Mouse (Mus musculus): ENCODE results near the gene 9530053A07Rik.

9530053A07Rik gene

DNA sequence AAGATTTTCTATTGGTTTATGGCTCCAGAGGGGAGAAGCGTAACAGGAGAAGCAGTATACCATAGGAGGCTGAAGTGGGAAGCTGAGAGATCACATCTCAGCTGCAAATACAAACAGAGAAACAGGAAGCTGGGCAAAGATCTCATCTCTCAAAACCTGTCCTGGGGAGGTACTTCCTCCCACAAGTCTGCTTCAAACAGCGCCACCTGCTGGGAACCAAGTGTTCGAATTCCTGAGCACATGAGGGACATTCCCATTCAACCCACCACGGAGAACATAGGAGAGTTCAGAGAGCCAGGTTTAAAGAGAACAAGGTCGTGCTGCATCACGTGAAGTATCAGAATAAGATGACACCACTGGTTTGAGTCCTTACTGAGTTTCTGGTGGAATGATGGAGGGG lies 36.1 kb downstream of the 9530053A07Rik start:
- in situ Hi-C loops (cut with MboI; ENCODE audit: low pct_unique_long_range_greater_than_20kb in 1 of 2, low sequenced_read_pairs in 2 of 2, unreplicated experiment in 1 of 2) = loop anchor here in 1 of 2 experiments (10.0 kb wide), 1 partner anchor 111 kb away; the partner anchor contains the start of gene Psmc4

DNA sequence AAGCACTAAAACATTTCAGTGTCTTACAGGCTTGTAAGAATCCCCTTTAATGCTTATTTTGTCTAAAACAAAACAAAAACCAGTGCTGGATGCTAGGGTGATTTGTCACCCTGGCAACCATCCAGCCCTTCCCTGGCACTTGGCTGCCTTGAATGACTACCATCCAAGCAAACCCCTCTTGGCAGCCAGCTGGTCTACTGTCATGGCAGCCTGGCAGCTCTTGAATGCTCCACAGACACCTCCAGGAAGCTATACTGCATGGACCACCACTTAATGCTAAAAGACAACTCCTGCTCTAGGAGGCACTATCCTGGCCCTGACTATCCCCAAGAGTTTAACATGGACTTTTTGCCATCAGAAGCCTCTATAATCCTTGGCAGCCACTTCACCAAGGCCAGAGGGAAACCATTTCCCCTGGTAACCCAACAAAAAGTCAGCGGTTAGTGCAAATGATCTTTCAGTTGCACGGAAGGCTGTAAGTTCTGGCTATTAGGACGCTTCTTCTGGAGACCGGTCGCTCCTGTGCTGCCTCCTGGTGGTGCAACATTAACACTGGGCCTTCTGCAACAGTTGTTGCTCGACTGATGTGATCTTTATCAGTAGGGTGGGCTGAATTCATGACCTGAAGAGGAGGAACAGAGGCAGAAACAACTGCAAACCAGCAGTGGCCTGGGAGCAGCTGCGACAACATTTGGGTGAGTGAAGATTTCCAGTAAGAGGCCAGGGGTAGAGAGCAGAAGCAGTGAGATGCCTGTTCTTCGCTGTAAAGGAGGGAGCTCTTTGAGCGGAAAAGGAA lies 39.3 kb downstream of the 9530053A07Rik start:
- in situ Hi-C loops (cut with MboI; ENCODE audit: low pct_unique_long_range_greater_than_20kb in 1 of 2, low sequenced_read_pairs in 2 of 2, unreplicated experiment in 1 of 2) = loop anchor here in 1 of 2 experiments (10.0 kb wide), 1 partner anchor 114 kb away; the partner anchor contains the start of gene Psmc4

DNA sequence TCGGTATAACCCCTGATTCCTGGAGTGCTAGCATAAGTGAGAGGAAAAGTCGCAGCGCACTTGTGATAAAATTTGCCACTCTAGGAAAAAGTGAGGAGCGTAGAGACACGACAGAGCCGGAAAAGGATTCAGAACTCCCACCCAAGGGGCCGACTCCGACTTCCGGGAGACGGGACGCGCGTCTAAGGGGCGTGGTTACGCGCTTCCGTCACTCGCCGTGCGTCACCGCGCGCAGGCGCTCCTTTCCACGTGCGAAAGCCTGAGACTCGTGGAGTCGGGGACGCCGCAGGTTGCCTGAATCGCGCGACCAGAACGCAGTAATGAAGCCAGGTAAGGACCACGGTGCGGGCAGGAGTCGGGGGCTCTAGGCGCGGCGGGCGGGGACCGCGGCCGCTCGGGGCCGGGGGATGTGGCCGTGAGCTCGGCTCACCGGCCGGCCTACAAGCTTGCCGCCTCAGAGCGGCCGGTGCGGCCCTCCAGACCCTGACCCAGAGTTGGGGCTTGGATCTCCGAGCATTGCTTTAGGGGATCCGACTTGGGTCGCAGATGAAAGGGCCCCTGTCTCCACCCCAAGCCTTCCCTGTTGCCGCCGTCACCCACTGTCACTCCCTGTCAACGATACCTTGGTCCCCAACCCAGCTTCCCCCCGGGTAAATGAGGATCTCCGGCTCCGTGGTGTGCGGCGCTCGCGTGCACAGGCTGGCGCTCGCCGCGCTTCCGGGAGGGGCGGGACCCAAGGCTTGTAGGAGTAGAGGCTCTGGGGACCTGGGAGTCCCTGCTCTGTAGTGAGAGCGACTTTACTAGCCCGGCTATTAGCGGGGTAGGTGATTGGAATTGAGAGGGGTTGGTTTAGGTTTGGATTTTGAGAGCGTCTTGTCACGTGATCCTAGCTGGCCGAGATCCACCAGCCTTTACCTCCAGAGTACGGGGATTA lies 40.5 kb downstream of the 9530053A07Rik start, which contains the start of gene Fbl:
Gene Fbl (plus strand): TSS at position 222 of the 934 bp plus-strand sequence.
- in situ Hi-C loops (cut with MboI; ENCODE audit: low pct_unique_long_range_greater_than_20kb in 1 of 2, low sequenced_read_pairs in 2 of 2, unreplicated experiment in 1 of 2) = loop anchor here in 1 of 2 experiments (10.0 kb wide), 1 partner anchor 115 kb away; the partner anchor contains the start of gene Psmc4

DNA sequence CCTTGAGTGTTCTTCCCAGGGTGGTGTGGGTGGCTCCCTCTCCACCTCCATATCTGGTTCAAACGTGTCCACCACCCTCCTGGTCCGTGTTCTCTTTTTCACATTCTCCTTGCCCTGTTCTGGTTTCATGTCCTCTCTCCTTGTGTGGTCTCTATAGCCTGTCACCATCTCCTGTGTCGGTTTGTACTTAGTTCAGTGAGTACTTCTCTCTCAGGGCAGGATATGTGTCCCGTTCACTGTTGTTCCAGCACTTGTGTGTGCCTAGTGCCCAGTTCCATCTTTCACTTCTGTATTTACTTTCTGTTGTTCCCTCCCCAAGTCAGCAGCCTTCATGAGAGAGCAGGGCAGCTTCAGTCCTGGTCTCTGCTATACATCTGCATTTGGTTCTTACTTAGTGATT lies 46.1 kb downstream of the 9530053A07Rik start:
- in situ Hi-C loops (cut with MboI; ENCODE audit: low pct_unique_long_range_greater_than_20kb in 1 of 2, low sequenced_read_pairs in 2 of 2, unreplicated experiment in 1 of 2) = no loop called here

DNA sequence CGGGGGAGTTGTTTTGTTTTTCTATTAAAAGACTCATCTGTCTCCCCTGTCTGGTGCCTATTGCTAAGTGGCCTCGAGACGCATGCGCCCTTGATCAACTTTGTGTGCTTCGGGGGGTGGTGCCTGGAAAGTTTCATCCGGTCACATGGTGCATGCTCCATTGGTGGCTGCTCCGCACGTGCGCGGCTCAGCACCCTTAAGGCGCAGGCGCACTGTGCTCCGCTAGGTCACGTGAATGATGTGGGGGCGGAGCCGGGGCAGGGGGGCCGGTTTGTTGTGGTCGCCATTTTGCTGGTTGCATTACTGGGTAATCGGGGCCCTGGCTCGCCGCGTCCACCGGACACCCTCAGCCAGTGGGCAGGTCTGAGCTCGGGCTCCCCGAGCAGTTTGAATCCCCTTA lies 50.0 kb downstream of the 9530053A07Rik start, which contains the start of gene Dyrk1b:
Gene Dyrk1b (plus strand): TSS at position 242 of the 400 bp plus-strand sequence.
- in situ Hi-C loops (cut with MboI; ENCODE audit: low pct_unique_long_range_greater_than_20kb in 1 of 2, low sequenced_read_pairs in 2 of 2, unreplicated experiment in 1 of 2) = no loop called here

DNA sequence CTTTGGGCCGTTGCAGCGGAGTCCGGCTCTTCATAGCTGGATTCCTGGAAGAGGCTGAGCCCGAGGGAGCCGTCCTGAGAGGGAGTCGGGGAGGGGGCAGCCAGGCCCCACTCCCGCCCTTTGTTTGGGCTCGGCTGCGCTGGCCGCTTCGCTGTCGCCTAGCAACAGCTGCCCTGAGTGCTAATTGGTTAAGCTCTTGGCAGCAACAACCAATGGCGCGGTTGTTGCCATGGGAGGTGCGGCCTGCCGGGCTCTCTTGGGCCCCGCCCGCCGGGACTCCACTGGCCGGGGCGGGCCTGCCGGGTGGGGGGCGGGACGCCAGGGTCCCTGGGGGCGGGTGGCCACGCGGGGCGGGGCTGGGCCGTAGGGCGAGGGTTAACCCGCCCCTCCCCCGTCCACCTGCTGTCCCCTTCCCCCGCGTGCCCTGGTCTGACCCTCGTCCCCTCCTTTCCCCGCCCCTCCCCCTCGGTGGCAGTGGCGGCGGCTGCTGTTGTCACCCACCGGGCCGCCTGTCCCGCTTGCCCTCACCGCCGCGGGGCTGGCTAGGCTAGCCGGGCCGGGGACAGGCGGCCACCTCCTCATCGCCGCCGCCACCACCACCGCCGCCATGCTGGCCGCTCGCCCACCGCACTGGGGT lies 50.6 kb downstream of the 9530053A07Rik start:
- in situ Hi-C loops (cut with MboI; ENCODE audit: low pct_unique_long_range_greater_than_20kb in 1 of 2, low sequenced_read_pairs in 2 of 2, unreplicated experiment in 1 of 2) = no loop called here

DNA sequence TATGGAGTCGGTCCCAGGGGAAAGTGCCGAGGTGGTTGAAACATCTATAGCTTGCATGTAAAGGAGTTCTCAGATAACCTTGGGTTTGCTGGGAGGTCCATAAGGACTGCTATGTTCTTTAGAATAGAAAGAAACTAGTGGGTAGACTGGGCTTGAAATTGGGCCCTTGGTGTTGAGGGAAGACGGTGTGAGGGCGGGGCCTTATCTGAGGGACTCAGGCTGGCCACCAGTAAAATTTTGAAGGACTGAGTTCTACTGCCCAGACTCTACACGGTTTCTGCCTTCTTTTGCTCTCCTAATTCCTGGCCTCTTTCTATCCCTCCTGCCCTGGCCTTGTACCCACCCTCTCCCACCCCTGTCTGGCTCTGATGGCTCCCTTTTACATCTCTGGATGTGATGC lies 51.6 kb downstream of the 9530053A07Rik start:
- in situ Hi-C loops (cut with MboI; ENCODE audit: low pct_unique_long_range_greater_than_20kb in 1 of 2, low sequenced_read_pairs in 2 of 2, unreplicated experiment in 1 of 2) = no loop called here

DNA sequence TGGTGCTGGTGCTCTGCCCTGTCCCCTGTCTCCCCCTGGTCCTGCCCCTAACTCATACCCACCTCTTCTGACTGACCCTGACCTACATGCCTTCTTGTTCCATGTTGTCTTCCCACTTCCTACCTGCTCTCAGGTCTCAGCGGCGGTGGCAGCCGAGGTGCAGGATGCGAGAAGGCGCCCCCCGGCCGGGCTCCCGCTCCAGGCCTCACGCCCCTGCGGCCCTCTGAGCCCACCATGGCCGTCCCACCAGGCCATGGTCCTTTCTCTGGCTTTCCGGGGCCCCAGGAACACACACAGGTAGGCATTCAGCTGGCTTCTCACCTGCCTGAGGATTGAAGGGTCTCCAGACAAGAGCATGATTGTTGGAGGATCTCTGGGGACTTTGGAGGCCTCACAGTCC lies 52.1 kb downstream of the 9530053A07Rik start:
- in situ Hi-C loops (cut with MboI; ENCODE audit: low pct_unique_long_range_greater_than_20kb in 1 of 2, low sequenced_read_pairs in 2 of 2, unreplicated experiment in 1 of 2) = no loop called here

DNA sequence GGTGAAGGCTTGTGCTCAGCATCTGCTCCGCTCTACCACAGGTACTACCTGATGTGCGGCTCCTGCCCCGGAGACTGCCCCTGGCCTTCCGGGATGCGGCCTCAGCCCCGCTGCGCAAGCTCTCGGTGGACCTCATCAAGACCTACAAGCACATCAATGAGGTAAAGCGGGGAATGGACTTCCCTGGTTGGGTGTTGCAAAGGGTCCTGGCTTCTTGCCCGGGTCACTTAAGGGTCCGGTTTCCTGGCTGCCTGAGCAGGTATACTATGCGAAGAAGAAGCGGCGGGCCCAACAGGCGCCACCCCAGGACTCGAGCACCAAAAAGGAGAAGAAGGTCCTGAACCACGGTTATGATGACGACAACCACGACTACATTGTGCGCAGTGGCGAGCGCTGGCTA lies 53.1 kb downstream of the 9530053A07Rik start:
- in situ Hi-C loops (cut with MboI; ENCODE audit: low pct_unique_long_range_greater_than_20kb in 1 of 2, low sequenced_read_pairs in 2 of 2, unreplicated experiment in 1 of 2) = no loop called here

DNA sequence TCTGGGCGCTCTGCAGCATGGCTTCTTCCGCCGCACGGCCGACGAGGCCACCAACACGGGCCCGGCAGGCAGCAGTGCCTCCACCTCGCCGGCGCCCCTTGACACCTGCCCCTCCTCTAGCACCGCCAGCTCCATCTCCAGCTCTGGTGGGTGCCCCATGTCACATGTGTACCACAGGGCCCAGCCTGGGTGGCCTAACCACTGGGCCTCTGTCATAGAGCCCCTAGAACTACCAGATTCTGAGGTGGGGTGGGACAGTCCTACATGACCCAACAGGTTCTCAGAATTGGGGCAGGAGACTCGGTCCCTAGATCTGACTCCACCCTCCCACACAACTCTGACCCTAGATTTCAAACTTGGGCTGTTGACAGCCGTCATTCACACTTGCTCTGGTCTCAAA lies 56.6 kb downstream of the 9530053A07Rik start:
- in situ Hi-C loops (cut with MboI; ENCODE audit: low pct_unique_long_range_greater_than_20kb in 1 of 2, low sequenced_read_pairs in 2 of 2, unreplicated experiment in 1 of 2) = no loop called here

DNA sequence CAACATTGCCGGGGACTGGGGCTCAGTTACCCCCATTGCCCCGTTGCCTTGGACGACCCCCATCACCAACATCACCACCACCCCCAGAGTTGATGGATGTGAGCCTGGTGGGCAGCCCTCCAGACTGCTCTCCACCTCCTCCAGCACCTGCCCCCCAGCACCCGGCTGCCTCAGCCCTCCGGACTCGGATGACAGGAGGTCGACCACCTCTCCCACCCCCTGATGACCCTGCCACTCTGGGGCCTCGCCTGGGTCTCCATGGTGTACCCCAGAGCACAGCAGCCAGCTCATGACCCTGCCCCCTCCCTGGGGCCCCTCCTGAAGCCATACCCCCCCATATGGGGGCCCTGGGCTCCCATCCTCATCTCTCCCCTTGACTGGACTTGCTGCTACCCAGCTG lies 57.4 kb downstream of the 9530053A07Rik start:
- in situ Hi-C loops (cut with MboI; ENCODE audit: low pct_unique_long_range_greater_than_20kb in 1 of 2, low sequenced_read_pairs in 2 of 2, unreplicated experiment in 1 of 2) = no loop called here

DNA sequence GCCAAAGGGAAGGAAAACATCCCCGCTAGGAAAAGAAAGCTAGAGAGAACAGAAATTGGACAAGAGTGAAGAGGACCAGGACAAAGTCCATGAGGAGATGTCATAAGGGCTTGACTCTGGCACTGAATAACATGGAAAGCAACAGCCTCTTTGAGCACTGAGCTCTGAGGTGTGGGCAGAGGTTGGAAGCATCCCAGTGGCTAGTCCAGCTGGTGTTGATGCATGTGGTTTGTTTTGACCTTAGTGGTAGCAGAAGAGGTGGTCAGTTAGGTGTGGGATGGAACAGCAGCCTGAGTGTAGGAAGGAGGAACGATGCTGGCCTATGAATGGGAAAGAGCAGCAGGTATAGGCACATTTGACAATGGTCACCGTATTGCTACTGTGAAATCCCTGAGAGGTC lies 62.2 kb downstream of the 9530053A07Rik start:
- in situ Hi-C loops (cut with MboI; ENCODE audit: low pct_unique_long_range_greater_than_20kb in 1 of 2, low sequenced_read_pairs in 2 of 2, unreplicated experiment in 1 of 2) = no loop called here

DNA sequence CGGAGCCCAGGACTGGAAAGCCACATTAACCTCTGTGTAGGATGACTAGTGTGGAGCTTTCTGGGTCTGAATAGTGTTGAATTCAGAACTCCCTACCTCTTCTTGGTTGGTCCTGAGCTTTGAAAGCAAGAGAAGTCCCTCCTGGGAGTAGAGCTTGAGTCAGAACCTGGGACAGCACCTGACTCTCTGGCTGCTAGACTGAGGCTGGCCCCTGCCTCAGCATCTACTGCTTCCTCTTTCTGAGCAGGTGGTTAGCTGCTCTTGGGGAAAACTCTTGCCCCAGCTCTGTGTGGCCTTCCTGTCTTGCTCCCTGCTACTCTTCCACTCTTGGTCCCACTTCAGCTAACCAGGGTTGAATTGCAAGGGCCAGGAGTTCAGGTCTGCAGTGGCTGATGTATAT lies 62.6 kb downstream of the 9530053A07Rik start:
- in situ Hi-C loops (cut with MboI; ENCODE audit: low pct_unique_long_range_greater_than_20kb in 1 of 2, low sequenced_read_pairs in 2 of 2, unreplicated experiment in 1 of 2) = no loop called here

DNA sequence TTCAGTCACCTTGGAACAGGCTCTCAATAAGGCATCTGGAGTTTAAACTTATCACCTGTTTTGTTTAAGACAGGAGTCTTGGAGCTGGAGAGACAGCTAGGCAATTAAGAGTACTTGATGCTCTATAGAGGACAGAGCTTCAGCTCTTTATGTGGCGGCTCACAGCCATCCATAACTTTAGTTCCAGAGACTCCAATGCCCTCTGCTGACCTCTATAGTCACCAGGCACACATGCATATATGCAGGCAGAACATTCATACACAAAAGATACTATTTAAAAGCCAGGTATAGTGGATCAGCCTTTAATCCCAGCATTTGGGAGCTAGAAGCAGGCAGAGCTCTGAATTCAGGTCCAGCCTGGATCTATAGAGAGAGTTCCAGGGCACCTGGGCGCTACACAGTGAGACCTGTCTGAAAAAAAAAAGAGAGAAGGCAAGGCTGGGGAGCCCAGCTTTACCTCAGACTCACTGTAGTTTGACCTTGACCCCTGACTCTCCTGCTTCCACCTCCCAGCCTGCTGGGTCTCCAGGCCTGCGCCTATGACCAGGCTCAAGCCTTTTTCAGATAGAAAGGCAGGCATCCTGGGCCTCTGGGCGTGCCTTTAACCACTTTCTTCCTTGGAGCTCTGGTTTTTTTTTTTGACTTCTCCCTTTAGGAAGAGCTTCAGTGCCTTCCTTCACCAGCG lies 66.3 kb downstream of the 9530053A07Rik start:
- in situ Hi-C loops (cut with MboI; ENCODE audit: low pct_unique_long_range_greater_than_20kb in 1 of 2, low sequenced_read_pairs in 2 of 2, unreplicated experiment in 1 of 2) = no loop called here

DNA sequence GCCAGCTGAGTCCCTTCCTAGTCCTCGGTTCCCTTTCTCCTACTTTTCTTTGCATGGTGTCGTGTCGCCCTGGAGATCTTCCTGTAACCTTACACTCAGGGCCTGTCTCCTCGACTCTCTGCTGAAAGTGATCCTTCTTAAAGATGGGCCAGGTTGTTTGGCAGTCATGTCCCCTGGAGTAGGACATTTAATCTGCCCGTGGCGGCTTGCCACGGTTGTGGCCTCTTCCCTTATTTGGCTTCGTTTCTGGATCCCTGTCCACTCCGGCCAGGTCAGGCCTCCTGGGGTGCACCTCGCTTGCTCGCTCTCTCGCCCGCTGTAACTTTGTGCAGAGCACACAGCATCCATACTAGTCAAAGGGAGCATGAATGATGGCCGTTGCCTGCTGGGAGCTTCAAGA lies 67.3 kb downstream of the 9530053A07Rik start:
- in situ Hi-C loops (cut with MboI; ENCODE audit: low pct_unique_long_range_greater_than_20kb in 1 of 2, low sequenced_read_pairs in 2 of 2, unreplicated experiment in 1 of 2) = no loop called here

DNA sequence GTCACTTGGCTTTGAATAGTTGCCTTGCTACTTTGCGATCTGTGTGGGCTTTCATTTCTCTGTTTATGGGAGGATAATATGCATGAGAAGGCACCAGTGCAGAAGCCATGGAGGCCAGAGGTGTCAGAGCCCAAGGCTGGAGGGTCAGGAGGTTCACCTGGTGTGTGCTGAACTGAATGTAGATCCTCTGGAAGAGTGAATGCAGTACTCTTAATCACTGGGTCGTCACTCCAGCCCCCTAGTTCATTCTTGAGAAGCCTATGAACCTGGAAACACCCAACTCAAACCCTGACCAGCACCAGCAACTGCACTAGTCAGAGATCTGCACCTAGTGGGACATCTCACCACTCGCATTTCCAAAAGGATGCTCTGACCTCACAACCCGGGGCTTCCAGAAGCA lies 69.8 kb downstream of the 9530053A07Rik start:
- in situ Hi-C loops (cut with MboI; ENCODE audit: low pct_unique_long_range_greater_than_20kb in 1 of 2, low sequenced_read_pairs in 2 of 2, unreplicated experiment in 1 of 2) = no loop called here

DNA sequence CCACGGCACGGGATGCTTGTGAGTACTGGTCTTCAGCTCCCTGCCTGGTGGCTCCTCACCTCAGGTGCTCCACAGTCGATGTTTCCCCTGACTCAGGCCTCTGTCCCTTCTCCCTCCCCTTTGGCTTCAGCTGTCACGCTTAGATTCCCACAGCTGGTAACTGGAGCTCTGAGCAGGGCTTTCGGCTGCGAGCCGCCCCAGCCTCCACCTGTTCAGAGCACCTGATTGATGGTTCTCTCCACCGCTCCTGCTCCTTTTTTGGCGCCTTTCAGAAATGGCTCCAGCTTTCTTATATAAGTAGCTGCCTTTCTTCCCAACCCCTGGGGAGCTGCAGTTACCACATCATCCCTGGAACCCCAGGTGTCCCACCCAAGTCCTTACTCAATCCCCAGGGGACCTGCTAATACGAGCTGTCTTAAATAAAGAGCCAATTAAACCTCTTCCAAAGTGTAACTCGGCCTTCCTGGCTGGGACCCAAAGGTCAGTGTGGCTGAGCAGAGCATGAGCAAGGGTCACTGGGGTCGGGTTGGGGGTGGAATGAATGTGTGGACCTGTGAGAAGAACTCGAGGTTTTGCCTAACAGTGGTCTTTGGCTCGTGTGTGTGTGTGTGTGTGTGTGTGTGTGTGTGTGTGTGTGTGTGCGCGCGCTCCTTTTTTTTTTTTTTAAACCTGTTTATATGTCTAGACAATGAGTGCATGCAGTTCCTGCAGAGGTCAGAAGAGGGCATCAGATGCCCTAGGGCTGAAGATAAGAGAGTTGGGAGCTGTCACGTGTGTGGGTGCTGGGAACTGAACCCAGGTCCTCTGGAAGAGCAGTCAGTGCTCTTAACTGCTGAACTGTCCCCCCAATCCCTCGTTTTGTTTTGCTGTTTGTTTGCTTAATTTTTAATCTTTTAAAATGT lies 74.2 kb downstream of the 9530053A07Rik start:
- in situ Hi-C loops (cut with MboI; ENCODE audit: low pct_unique_long_range_greater_than_20kb in 1 of 2, low sequenced_read_pairs in 2 of 2, unreplicated experiment in 1 of 2) = no loop called here

All from mouse embryonic stem cell (cell line).